Mouse (Mus musculus) midbrain, embryonic 14.5 days (tissue): ENCODE data around the gene Neil1. TPM values are rescaled to one million over a fixed set of nuclear protein-coding genes. Genes with fewer than 3 reads are reported as not detected.

Source experiments
- ATAC-seq: fragments of 200-750 bp; cut with Nextera tagmentation; 2 replicates; pipeline ENCODE4 v1.8.0; 2017; ENCODE audit warnings: moderate number of reproducible peaks, moderate library complexity; ENCODE audit not compliant: low FRiP score, low TSS enrichment
- DNase-seq: peaks from one replicate; pipeline ENCODE4 v3.0.0-alpha.2; 2015
- H3K27ac ChIP-seq: fragments of 300-500 bp; sonication (generic); replicated peaks from 2 replicates; pipeline ENCODE4 v1.5.1; 2014; ENCODE audit warnings: mild to moderate bottlenecking, low read depth, low read length, moderate library complexity
- H3K27me3 ChIP-seq: fragments of 300-500 bp; sonication (generic); 2 replicates; pipeline ENCODE4 v1.6.1; 2014; ENCODE audit warnings: low read length, control low read depth, mixed read lengths; ENCODE audit not compliant: control insufficient read depth, insufficient read depth
- H3K36me3 ChIP-seq: fragments of 300-500 bp; sonication (generic); 2 replicates; pipeline ENCODE4 v1.6.1; 2014; ENCODE audit warnings: low read length, control low read depth; ENCODE audit not compliant: control insufficient read depth, insufficient read depth
- H3K4me1 ChIP-seq: fragments of 300-500 bp; sonication (generic); 2 replicates; pipeline ENCODE4 v1.6.1; 2014; ENCODE audit warnings: mild to moderate bottlenecking, antibody characterized with exemption, low read length, control low read depth; ENCODE audit not compliant: control insufficient read depth, insufficient read depth
- H3K4me2 ChIP-seq: fragments of 300-500 bp; sonication (generic); 2 replicates; pipeline ENCODE4 v1.6.1; 2014; ENCODE audit warnings: mild to moderate bottlenecking, low read length, moderate library complexity
- H3K4me3 ChIP-seq: fragments of 300-500 bp; sonication (generic); replicated peaks from 2 replicates; pipeline ENCODE4 v1.5.1; 2014; ENCODE audit warnings: low read depth, low read length
- H3K9ac ChIP-seq: fragments of 300-500 bp; sonication (generic); replicated peaks from 2 replicates; pipeline ENCODE4 v1.6.1; 2014; ENCODE audit warnings: mild to moderate bottlenecking, low read length, moderate library complexity
- H3K9me3 ChIP-seq: fragments of 300-500 bp; sonication (generic); 2 replicates; pipeline ENCODE4 v1.6.1; 2016; ENCODE audit warnings: low read length, control low read depth, mixed read lengths; ENCODE audit not compliant: control insufficient read depth
- WGBS: fragments of 180-500 bp; shearing (Covaris S2); extraction: QIAGEN DNeasy Blood & Tissue Kit; methylation state at CpG from one replicate; pipeline ENCODE4 v1.1.7; 2014; 5-methylcytosine and 5-hydroxymethylcytosine counted together
- polyA plus RNA-seq: library from polyadenylated mRNA; unstranded; fragments of >200 nt; fragmentation: Nextera tagmentation; extraction: Ambion mirVana; gene quantifications from 2 replicates; pipeline ENCODE4 v1.2.1, GENCODE M21; 2014

Neil1 gene
- 7.2 and 8.3 TPM in 2 replicates for polyA plus RNA-seq

GRCm38 (mm10) chr9:57148144-57148878 lies at the start of gene Neil1:
TSS of gene Neil1 (minus strand) at chr9:57148305.
- H3K27me3 ChIP-seq: no peaks in the 10 kb centered on the region
- H3K27ac ChIP-seq: peak within 1 kb of the TSS; percentile 89
- no peaks in the 10 kb centered on the region for H3K9me3 ChIP-seq
- H3K36me3 ChIP-seq: peaks cover 3% of the 10 kb centered on the region; the same call in 1 of the 2 replicates
- DNase-seq: peak; percentile 96
- ATAC-seq: peak; percentile 90
- WGBS: under 1% methylated on average over 27 of the region's 27 CpGs
- H3K4me2 ChIP-seq: peak within 1 kb of the TSS; percentile 72
- peaks cover 15% of the 10 kb centered on the region for H3K4me1 ChIP-seq
- peak within 1 kb of the TSS; percentile 51 for H3K4me3 ChIP-seq
- peak within 1 kb of the TSS; percentile 67 for H3K9ac ChIP-seq

- no peaks in the 10 kb centered on the region for H3K4me1 ChIP-seq
- no peak overlapping the region for H3K27ac ChIP-seq
- no peaks in the 10 kb centered on the region for H3K9me3 ChIP-seq
- H3K9ac ChIP-seq: no peak overlapping the region
- no peak overlapping the region for H3K4me2 ChIP-seq
- ATAC-seq (no peak), DNase-seq (no peak)
- H3K36me3 ChIP-seq: no peaks in the 10 kb centered on the region
- no peak overlapping the region for H3K4me3 ChIP-seq
- WGBS: 78% methylated on average over 8 of the region's 8 CpGs
- H3K27me3 ChIP-seq: no peaks in the 10 kb centered on the region
Observed at GRCm38 (mm10) chr9:57197414-57197813, 49.3 kb upstream of the Neil1 start.

- Histone ChIP-seq H3K36me3 (no peaks in the 10 kb centered on the region), H3K27ac (no peak overlapping the region), H3K4me3 (no peak overlapping the region), H3K9ac (no peak overlapping the region), H3K9me3 (no peaks in the 10 kb centered on the region), H3K27me3 (no peaks in the 10 kb centered on the region), H3K4me2 (no peak overlapping the region), H3K4me1 (no peaks in the 10 kb centered on the region)
- ATAC-seq (no peak), DNase-seq (no peak)
- WGBS: 84% methylated on average over 3 of the region's 3 CpGs
Observed at GRCm38 (mm10) chr9:57196708-57197107, 48.6 kb upstream of the Neil1 start.

GRCm38 (mm10) chr9:57168411-57168810 lies 20.3 kb upstream of the Neil1 start:
- Histone ChIP-seq H3K9ac (no peak overlapping the region), H3K27me3 (no peaks in the 10 kb centered on the region), H3K4me1 (no peaks in the 10 kb centered on the region), H3K4me3 (no peak overlapping the region), H3K27ac (no peak overlapping the region), H3K36me3 (no peaks in the 10 kb centered on the region), H3K4me2 (no peak overlapping the region), H3K9me3 (no peaks in the 10 kb centered on the region)
- no peak for ATAC-seq
- 80% methylated on average over 5 of the region's 5 CpGs for WGBS
- DNase-seq: no peak

GRCm38 (mm10) chr9:57166173-57166572 lies 18.1 kb upstream of the Neil1 start:
- H3K9me3 ChIP-seq: no peaks in the 10 kb centered on the region
- no peaks in the 10 kb centered on the region for H3K4me1 ChIP-seq
- H3K4me3 ChIP-seq: no peak overlapping the region
- no peaks in the 10 kb centered on the region for H3K36me3 ChIP-seq
- DNase-seq (no peak), ATAC-seq (no peak)
- no peaks in the 10 kb centered on the region for H3K27me3 ChIP-seq
- no peak overlapping the region for H3K4me2 ChIP-seq
- no peak overlapping the region for H3K27ac ChIP-seq
- H3K9ac ChIP-seq: no peak overlapping the region
- WGBS: 89% methylated on average over 2 of the region's 2 CpGs

GRCm38 (mm10) chr9:57163137-57163536 lies 15.0 kb upstream of the Neil1 start:
- Histone ChIP-seq H3K27me3 (no peaks in the 10 kb centered on the region), H3K4me2 (no peak overlapping the region), H3K27ac (no peak overlapping the region), H3K9ac (no peak overlapping the region), H3K36me3 (no peaks in the 10 kb centered on the region), H3K4me3 (no peak overlapping the region), H3K9me3 (no peaks in the 10 kb centered on the region), H3K4me1 (no peaks in the 10 kb centered on the region; the same call in 1 of the 2 replicates)
- 33% methylated on average over 2 of the region's 2 CpGs for WGBS
- DNase-seq: no peak
- ATAC-seq: no peak

- peak; percentile 61 for DNase-seq
- Histone ChIP-seq H3K9me3 (no peaks in the 10 kb centered on the region), H3K4me2 (no peak overlapping the region), H3K4me1 (peaks cover 4% of the 10 kb centered on the region), H3K36me3 (no peaks in the 10 kb centered on the region), H3K9ac (no peak overlapping the region), H3K27me3 (no peaks in the 10 kb centered on the region), H3K4me3 (no peak overlapping the region), H3K27ac (no peak overlapping the region)
- no peak for ATAC-seq
- 15% methylated on average over 3 of the region's 3 CpGs for WGBS
Observed at GRCm38 (mm10) chr9:57162496-57162895, 14.4 kb upstream of the Neil1 start.

GRCm38 (mm10) chr9:57158506-57158905 lies 10.4 kb upstream of the Neil1 start:
- ATAC-seq: peak; percentile 49
- H3K4me3 ChIP-seq: peak overlapping the region; percentile 89
- WGBS: 38% methylated on average over 11 of the region's 11 CpGs

GRCm38 (mm10) chr9:57158013-57158470 lies 9.9 kb upstream of the Neil1 start, which contains the start of gene Commd4:
TSS of gene Commd4 (minus strand) at chr9:57158331.
- no peaks in the 10 kb centered on the region for H3K9me3 ChIP-seq
- H3K4me1 ChIP-seq: peaks cover 10% of the 10 kb centered on the region
- H3K27me3 ChIP-seq: no peaks in the 10 kb centered on the region
- peaks cover 13% of the 10 kb centered on the region for H3K36me3 ChIP-seq
- peak within 1 kb of the TSS; percentile 97 for H3K4me2 ChIP-seq
- peak; percentile 97 for DNase-seq
- peak within 1 kb of the TSS; percentile 89 for H3K4me3 ChIP-seq
- under 1% methylated on average over 24 of the region's 24 CpGs for WGBS
- peak; percentile 91 for ATAC-seq
- H3K9ac ChIP-seq: peak within 1 kb of the TSS; percentile 72
- H3K27ac ChIP-seq: peak within 1 kb of the TSS; percentile 75

More at GRCm38 (mm10) chr9:57158506-57158905, 10.4 kb upstream of the Neil1 start:
- peaks cover 13% of the 10 kb centered on the region for H3K36me3 ChIP-seq
- H3K9ac ChIP-seq: peak overlapping the region; percentile 72
- no peaks in the 10 kb centered on the region for H3K9me3 ChIP-seq
- no peaks in the 10 kb centered on the region for H3K27me3 ChIP-seq
- DNase-seq: no peak
- H3K4me2 ChIP-seq: peak overlapping the region; percentile 97
- peaks cover 10% of the 10 kb centered on the region for H3K4me1 ChIP-seq
- peak overlapping the region; percentile 75 for H3K27ac ChIP-seq
